Mouse (Mus musculus): ENCODE data around the gene Epb41l4b. TPM values are rescaled to one million over a fixed set of nuclear protein-coding genes. Genes with fewer than 3 reads are reported as not detected.
A peak's percentile ranks its signal among the peaks of the same experiment; 100 is the strongest.

The Epb41l4b gene
- polyA plus RNA-seq, 1 experiment from 2014 or later, result 5.2 TPM

- Histone ChIP-seq H3K27ac (replicated peaks) (no peak overlapping the region), H3K9ac (no peak overlapping the region), H3K4me3 (replicated peaks) (no peak overlapping the region), H3K4me1 (no peaks in the 10 kb centered on the region), H3K9me3 (replicated peaks) (no peaks in the 10 kb centered on the region), H3K4me2 (replicated peaks) (no peak overlapping the region), H3K27me3 (no peaks in the 10 kb centered on the region), H3K36me3 (no peaks in the 10 kb centered on the region)
- WGBS, result 48% methylated on average over 9 of the region's 9 CpGs
- ATAC-seq (ENCODE audit: insufficient number of reproducible peaks, low FRiP score, low TSS enrichment, low read depth), result no peak
These were observed 185.7 kb downstream of the Epb41l4b start for GRCm38 (mm10) chr4:56957518-56957917.

GRCm38 (mm10) chr4:56953235-56953634 is 190.0 kb downstream of the Epb41l4b start:
- Histone ChIP-seq H3K9me3 (replicated peaks) (no peaks in the 10 kb centered on the region), H3K4me2 (replicated peaks) (no peak overlapping the region), H3K4me3 (replicated peaks) (no peak overlapping the region), H3K27ac (replicated peaks) (no peak overlapping the region), H3K36me3 (no peaks in the 10 kb centered on the region), H3K4me1 (no peaks in the 10 kb centered on the region), H3K9ac (no peak overlapping the region), H3K27me3 (no peaks in the 10 kb centered on the region)
- no peak for ATAC-seq (ENCODE audit: insufficient number of reproducible peaks, low FRiP score, low TSS enrichment, low read depth)
- WGBS, result 63% methylated on average over 6 of the region's 6 CpGs

GRCm38 (mm10) chr4:56951701-56952100 is 191.5 kb downstream of the Epb41l4b start:
- Histone ChIP-seq H3K4me1 (no peaks in the 10 kb centered on the region; the same call in 1 of the 2 replicates), H3K27ac (replicated peaks) (no peak overlapping the region), H3K4me2 (replicated peaks) (no peak overlapping the region), H3K36me3 (no peaks in the 10 kb centered on the region), H3K27me3 (no peaks in the 10 kb centered on the region), H3K4me3 (replicated peaks) (no peak overlapping the region), H3K9ac (no peak overlapping the region), H3K9me3 (replicated peaks) (no peaks in the 10 kb centered on the region)
- WGBS, result 83% methylated on average over 3 of the region's 3 CpGs
- no peak for ATAC-seq (ENCODE audit: insufficient number of reproducible peaks, low FRiP score, low TSS enrichment, low read depth)

GRCm38 (mm10) chr4:56949494-56949893 is 193.7 kb downstream of the Epb41l4b start:
- Histone ChIP-seq H3K4me1 (peaks cover 16% of the 10 kb centered on the region), H3K36me3 (no peaks in the 10 kb centered on the region), H3K4me3 (replicated peaks) (no peak overlapping the region), H3K27me3 (no peaks in the 10 kb centered on the region), H3K4me2 (replicated peaks) (no peak overlapping the region), H3K27ac (replicated peaks) (no peak overlapping the region), H3K9ac (no peak overlapping the region), H3K9me3 (replicated peaks) (no peaks in the 10 kb centered on the region)
- no peak for ATAC-seq (ENCODE audit: insufficient number of reproducible peaks, low FRiP score, low TSS enrichment, low read depth)
- 61% methylated on average over 6 of the region's 6 CpGs for WGBS

GRCm38 (mm10) chr4:56946641-56947640 is 196.3 kb downstream of the Epb41l4b start, which contains the start of gene Tmem245:
Tmem245 (minus strand) TSS chr4:56947437.
- no peaks in the 10 kb centered on the region for H3K27me3 ChIP-seq
- H3K4me3 ChIP-seq (replicated peaks), result peak within 1 kb of the TSS; percentile 93
- under 1% methylated on average over 106 of the region's 107 CpGs for WGBS
- H3K4me1 ChIP-seq, result peaks cover 35% of the 10 kb centered on the region
- no peaks in the 10 kb centered on the region for H3K9me3 ChIP-seq (replicated peaks)
- H3K27ac ChIP-seq (replicated peaks), result peak within 1 kb of the TSS; percentile 88
- ATAC-seq (ENCODE audit: insufficient number of reproducible peaks, low FRiP score, low TSS enrichment, low read depth), result peak; percentile 96
- peak within 1 kb of the TSS; percentile 84 for H3K9ac ChIP-seq
- H3K4me2 ChIP-seq (replicated peaks), result peak within 1 kb of the TSS; percentile 74
- H3K36me3 ChIP-seq, result no peaks in the 10 kb centered on the region

- Histone ChIP-seq H3K9me3 (replicated peaks) (no peaks in the 10 kb centered on the region), H3K27me3 (no peaks in the 10 kb centered on the region), H3K4me2 (replicated peaks) (peak overlapping the region; percentile 74), H3K4me3 (replicated peaks) (peak overlapping the region; percentile 93), H3K36me3 (no peaks in the 10 kb centered on the region), H3K27ac (replicated peaks) (peak overlapping the region; percentile 88), H3K9ac (peak overlapping the region; percentile 84), H3K4me1 (peaks cover 35% of the 10 kb centered on the region)
- WGBS, result under 1% methylated on average over 14 of the region's 14 CpGs
- ATAC-seq (ENCODE audit: insufficient number of reproducible peaks, low FRiP score, low TSS enrichment, low read depth), result no peak
These were observed 197.1 kb downstream of the Epb41l4b start for GRCm38 (mm10) chr4:56946180-56946579.

- Histone ChIP-seq H3K4me1 (peaks cover 42% of the 10 kb centered on the region), H3K27ac (replicated peaks) (no peak overlapping the region), H3K4me3 (replicated peaks) (no peak overlapping the region), H3K9ac (no peak overlapping the region), H3K4me2 (replicated peaks) (0 out of 2 replicates have a peak overlapping the region, but pooled peaks have one; percentile 1), H3K36me3 (no peaks in the 10 kb centered on the region), H3K27me3 (no peaks in the 10 kb centered on the region), H3K9me3 (replicated peaks) (no peaks in the 10 kb centered on the region)
- WGBS, result 36% methylated on average over 4 of the region's 4 CpGs
- ATAC-seq (ENCODE audit: insufficient number of reproducible peaks, low FRiP score, low TSS enrichment, low read depth), result no peak
These were observed 199.0 kb downstream of the Epb41l4b start for GRCm38 (mm10) chr4:56944286-56944685.

- H3K27ac ChIP-seq (replicated peaks), result no peak overlapping the region
- WGBS, result 39% methylated on average over 1 of the region's 1 CpGs
These were observed 200.0 kb downstream of the Epb41l4b start for GRCm38 (mm10) chr4:56943258-56943657.

GRCm38 (mm10) chr4:56942567-56942966 is 200.7 kb downstream of the Epb41l4b start:
- Histone ChIP-seq H3K9me3 (replicated peaks) (no peaks in the 10 kb centered on the region), H3K9ac (no peak overlapping the region), H3K4me2 (replicated peaks) (no peak overlapping the region), H3K4me1 (peaks cover 42% of the 10 kb centered on the region), H3K4me3 (replicated peaks) (no peak overlapping the region), H3K27me3 (no peaks in the 10 kb centered on the region), H3K27ac (replicated peaks) (no peak overlapping the region), H3K36me3 (no peaks in the 10 kb centered on the region)
- whole genome bisulfite sequencing, result 79% methylated on average over 1 of the region's 1 CpGs
- no peak for ATAC-seq (ENCODE audit: insufficient number of reproducible peaks, low FRiP score, low TSS enrichment, low read depth)

More at GRCm38 (mm10) chr4:56943258-56943657, 200.0 kb downstream of the Epb41l4b start:
- H3K9ac ChIP-seq, result no peak overlapping the region
- ATAC-seq (ENCODE audit: insufficient number of reproducible peaks, low FRiP score, low TSS enrichment, low read depth), result no peak
- no peaks in the 10 kb centered on the region for H3K36me3 ChIP-seq
- H3K9me3 ChIP-seq (replicated peaks), result no peaks in the 10 kb centered on the region
- H3K27me3 ChIP-seq, result no peaks in the 10 kb centered on the region
- H3K4me3 ChIP-seq (replicated peaks), result no peak overlapping the region
- no peak overlapping the region for H3K4me2 ChIP-seq (replicated peaks)
- peaks cover 42% of the 10 kb centered on the region for H3K4me1 ChIP-seq
